Mouse (Mus musculus): ENCODE results near the gene Gm12830.

- TF ChIP-seq CEBPB (IDR thresholded peaks at IDR 0.05; ENCODE audit: insufficient read depth, poor library complexity, severe bottlenecking): no peak
- TF ChIP-seq POLR2A (IDR thresholded peaks at IDR 0.05; ENCODE audit: insufficient read length, low read depth): no peak
- TF ChIP-seq E2F4 (IDR thresholded peaks at IDR 0.05; ENCODE audit: insufficient read depth): no peak
- no peak for TF ChIP-seq USF1 (IDR thresholded peaks at IDR 0.05; ENCODE audit: low read depth)
- TF ChIP-seq POLR2AphosphoS2 (IDR thresholded peaks at IDR 0.05; ENCODE audit: insufficient read length, low read depth): no peak
These were observed 81.3 kb downstream of the Gm12830 start for GRCm38 (mm10) chr4:114902641-114903421.

Data from myocyte (in vitro differentiated cells).